Mouse (Mus musculus) cortical plate, adult 2 months (tissue): ENCODE results near the gene Fli1.

Experiments
- CTCF ChIP-seq: fragments of 200-500 bp; IDR thresholded peaks from 2 replicates; pipeline ENCODE4 v1.5.1; 2011; ENCODE audit warnings: mild to moderate bottlenecking, control low read depth, low read length; ENCODE audit not compliant: insufficient read depth; ENCODE audit errors: extremely low read depth
- POLR2A ChIP-seq: fragments of 200-500 bp; IDR thresholded peaks from 2 replicates; pipeline ENCODE4 v1.6.1; 2011; ENCODE audit warnings: mild to moderate bottlenecking, low read length, control low read depth; ENCODE audit not compliant: insufficient read depth; ENCODE audit errors: extremely low read depth

- no peak for TF ChIP-seq CTCF
- no peak for TF ChIP-seq POLR2A
Measured at GRCm38 (mm10) chr9:32510454-32511263, 32.0 kb downstream of the Fli1 start.
